Mouse (Mus musculus) common myeloid progenitor, adult 5-6 weeks (primary cell): ENCODE measurements around the gene Ankmy1. TPM values are rescaled to one million over a fixed set of nuclear protein-coding genes. Genes with fewer than 3 reads are reported as not detected.

Experiments used
- ATAC-seq: replicated peaks from 2 replicates; pipeline ENCODE4 v1.8.0; 2016; ENCODE audit warnings: low read depth, mild to moderate bottlenecking, moderate TSS enrichment, inconsistent platforms; ENCODE audit not compliant: poor library complexity, severe bottlenecking
- total RNA-seq: library from RNA; stranded (forward); fragments of 200-1000, 187-1606 nt; gene quantifications from 2 replicates; pipeline ENCODE4 v1.2.3, GENCODE M21; 2017

Ankmy1 gene
- total RNA-seq, 1 experiment from 2014 or later = not detected

DNA sequence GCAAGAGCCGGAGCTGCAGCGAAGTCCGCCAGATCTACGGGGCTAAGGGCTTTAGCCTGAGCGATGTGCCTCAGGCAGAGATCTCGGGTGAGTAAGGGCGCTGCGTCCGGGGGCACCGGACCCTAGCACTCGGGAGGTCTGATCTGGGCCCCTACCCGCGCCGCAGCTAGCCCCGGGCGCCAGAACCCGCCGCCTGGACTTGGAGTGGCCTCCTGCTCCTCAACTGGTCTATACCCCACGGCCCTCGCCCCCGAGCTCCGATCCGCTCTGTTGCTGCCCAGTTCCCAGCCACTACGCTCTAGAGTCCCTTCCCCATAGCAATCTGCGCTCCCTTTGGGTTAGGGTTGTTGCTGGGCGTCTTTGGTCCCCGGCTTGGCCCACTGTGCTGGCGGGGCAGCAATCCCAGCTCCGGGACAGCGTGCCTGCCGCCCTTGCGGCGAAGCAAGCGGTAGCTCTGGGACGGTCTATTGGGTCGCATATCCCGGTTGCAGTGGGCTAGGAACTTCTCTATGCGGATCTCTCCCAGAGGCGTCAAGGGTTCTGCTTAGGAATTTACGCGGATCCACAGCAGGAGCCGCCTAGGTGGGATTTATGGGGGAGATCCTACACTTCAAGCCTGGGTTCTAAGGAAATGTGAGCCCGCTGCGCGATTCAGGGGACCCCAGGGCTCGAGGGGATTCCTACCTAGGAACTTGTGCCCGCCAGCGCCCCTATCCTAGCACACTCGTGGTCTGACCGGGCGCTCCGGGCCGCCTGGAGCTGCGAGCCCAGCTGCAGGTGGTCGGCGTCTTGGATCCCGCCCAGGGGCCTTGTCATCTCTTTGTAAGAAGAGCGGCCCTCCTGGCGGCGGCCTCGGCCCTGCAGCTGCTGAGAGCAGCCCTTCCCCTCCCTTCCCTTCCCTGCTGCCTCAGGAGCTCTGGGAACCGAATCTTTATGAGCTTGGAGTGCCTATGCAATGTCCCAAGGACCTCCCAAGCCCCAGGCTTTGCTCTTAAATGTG, 70.4 kb downstream of the Ankmy1 start:
- ATAC-seq = peak; percentile 16; the same call in 1 of the 2 replicates

DNA sequence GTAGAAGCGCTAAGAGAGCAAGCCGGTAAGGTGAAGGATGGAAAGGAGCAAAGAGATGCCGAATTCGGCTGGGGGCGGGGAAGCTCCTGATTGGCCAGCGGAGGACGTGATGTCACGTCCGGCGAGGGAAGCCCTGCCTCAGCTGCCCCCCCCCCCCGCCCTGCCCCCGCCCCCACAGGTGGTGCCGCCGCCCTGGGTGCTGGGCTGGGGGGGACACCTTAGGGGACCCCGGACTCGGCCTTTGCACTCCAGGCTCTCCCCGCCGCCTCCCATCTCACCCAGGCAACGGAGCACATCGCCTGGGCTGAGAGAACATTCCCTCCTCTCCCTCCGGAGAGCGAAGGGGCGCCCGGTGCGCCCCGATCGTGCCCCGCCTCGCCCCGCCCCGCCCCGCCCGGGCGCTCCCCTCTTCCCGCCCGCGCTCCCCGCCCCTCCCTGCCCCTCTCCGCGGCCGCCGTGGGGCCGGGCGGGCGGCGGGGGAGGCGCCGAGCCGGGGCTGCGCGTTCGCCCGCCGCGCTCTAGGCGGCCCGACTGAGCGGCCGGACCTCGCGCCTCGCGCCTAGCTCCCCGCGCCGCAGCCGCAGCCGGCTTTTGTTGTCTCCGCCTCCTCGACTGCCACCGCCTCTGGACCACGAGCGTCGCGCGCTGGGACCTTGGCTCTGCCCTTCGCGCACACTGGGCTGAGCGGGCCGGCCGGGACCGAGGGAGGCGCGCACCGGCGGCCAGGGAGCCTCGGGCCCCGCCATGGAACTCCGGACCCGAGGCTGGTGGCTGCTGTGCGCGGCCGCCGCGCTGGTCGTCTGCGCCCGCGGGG, 71.3 kb downstream of the Ankmy1 start, which contains the start of gene Gpc1:
TSS of gene Gpc1 (plus strand) at position 458 of the 814 bp plus-strand sequence.
- peak; percentile 36; the same call in 1 of the 2 replicates for ATAC-seq

DNA sequence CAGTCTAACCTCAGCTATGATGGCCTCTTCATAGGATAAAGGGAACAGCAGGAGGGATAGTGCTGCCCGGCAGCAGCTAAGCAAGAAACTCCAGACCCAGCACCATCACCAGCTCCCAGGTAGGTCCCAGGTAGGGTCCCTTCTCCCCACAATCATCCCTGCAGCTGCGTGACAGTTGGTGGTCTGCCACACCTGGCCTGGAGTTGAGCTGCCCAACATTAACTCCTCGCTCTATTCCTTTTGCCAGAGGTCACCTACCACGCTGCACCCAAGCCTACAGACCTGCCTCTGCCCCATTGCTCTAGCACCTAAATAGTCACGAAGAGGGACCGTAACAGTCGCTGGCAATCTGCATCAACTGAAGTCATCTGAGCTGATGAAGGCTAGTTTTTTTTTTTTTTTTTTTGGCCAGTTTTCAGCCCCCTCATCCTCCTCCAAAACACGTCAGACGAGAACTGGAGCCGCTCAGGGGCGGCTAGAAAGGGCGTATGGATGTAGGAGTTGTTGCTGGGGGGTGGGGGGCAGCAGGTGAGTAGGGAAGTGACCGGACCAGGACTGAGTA, 72.0 kb downstream of the Ankmy1 start:
- ATAC-seq = no peak

DNA sequence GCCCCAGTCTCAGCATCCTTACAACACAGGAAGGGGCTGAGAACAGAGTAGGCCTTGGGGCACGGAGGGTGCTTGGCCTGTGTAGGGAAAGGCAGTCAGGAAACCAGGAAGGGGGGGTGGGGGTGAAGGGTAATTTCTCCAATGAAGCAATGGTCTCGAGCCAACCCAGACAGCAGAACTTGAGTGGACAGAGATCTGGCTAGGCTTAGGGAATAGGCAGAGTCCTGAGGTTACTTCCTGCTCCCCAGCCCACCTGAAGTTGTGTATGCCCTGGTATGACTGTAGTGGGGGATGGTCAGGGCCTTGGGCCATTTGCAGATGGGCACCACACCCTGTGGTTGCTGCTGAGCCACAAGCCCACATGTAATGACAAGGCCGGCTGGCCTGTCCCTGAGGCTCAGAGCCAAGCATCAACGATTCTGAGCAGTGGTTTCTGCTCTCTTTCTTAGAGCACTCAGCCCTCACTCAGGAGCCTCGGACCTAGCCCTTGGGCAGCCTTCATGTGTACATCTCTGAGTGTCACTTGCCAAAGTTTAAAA, 86.9 kb downstream of the Ankmy1 start:
- ATAC-seq = no peak

DNA sequence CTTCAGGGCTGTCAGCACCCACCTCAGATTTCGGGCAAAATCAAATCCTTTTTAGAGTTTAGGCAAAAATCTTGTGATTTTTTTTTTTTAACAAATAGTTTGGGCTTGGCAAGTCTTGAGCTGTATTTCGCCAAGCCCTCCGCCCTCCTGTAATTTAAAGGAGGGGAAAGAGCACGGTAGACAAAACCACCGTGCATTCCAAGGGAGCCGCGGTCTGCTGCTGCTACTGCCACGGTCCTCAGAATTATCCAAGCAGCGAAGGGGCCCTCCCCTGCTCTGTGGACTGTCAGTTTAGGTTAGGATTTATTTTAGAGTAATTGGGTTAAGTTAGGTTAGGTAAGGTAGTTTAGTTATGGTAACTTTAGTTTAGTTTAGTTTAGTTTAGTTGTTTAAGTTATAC, 87.6 kb downstream of the Ankmy1 start:
- ATAC-seq = no peak

GRCm38 (mm10) chr1:92814319-92814718, 88.4 kb downstream of the Ankmy1 start:
- no peak for ATAC-seq

Other genes starting within 250 kb of the Ankmy1 start
- gene Gpc1, start 71.3 kb downstream of the Ankmy1 start, total RNA-seq = 11.5 and 11.8 TPM in 2 replicates
- 0.92 and 6.0 TPM in 2 replicates for gene Dusp28, start 4.1 kb upstream of the Ankmy1 start, total RNA-seq
- gene Rnpepl1, start 7.9 kb upstream of the Ankmy1 start, total RNA-seq = 10.9 and 12.9 TPM in 2 replicates
- gene Capn10, start 31.5 kb upstream of the Ankmy1 start, total RNA-seq = 8.1 and 11.4 TPM in 2 replicates
- gene Gpr35, start 48.0 kb upstream of the Ankmy1 start, total RNA-seq = 0.46 and 0.78 TPM in 2 replicates
- gene Aqp12, start 103.4 kb upstream of the Ankmy1 start, total RNA-seq = not detected in 2 replicates
- gene Kif1a, start 199.0 kb upstream of the Ankmy1 start, total RNA-seq = not detected in 2 replicates
- gene Agxt, start 232.3 kb upstream of the Ankmy1 start, total RNA-seq = not detected in 2 replicates